Mouse (Mus musculus): Measurements from ENCODE around the gene Cfap298. TPM values are rescaled to one million over a fixed set of nuclear protein-coding genes. Genes with fewer than 3 reads are reported as not detected.

The Cfap298 gene
- polyA plus RNA-seq, 1 experiment from 2014 or later, result 43.1 TPM

DNA sequence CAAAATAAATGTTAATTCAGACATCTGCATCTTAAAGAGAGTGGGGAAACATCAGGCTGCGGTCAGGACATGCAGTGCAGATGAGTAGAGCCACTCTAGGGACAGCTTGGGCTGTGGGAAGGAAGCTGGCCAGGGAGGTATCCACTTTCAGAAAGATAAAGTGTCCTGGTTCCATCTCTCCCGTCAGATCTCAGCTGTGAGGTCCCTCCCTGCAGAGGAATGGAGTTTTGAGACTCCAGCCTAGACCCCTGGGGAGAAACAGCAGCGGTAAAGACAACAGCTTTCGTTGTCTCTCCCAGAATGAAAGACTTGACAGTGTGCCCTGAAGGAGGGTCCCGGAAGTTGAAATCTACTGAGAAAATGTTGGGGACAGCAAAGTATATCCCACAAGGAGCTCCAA lies 31.6 kb downstream of the Cfap298 start:
- Histone ChIP-seq H3K4me2 (ENCODE audit: low read depth, severe bottlenecking) (no peak overlapping the region), H3K4me1 (ENCODE audit: control insufficient read depth, insufficient read depth, low read length) (no peaks in the 10 kb centered on the region), H3K4me3 (ENCODE audit: low read depth, low read length) (no peak overlapping the region), H3K27me3 (ENCODE audit: control insufficient read depth, insufficient read depth, low read length) (no peaks in the 10 kb centered on the region), H3K9me3 (ENCODE audit: control insufficient read depth, low read length) (no peaks in the 10 kb centered on the region), H3K9ac (ENCODE audit: low read length) (no peak overlapping the region), H3K36me3 (ENCODE audit: control insufficient read depth, insufficient read depth, low read length) (no peaks in the 10 kb centered on the region), H3K27ac (replicated peaks; ENCODE audit: low read depth, low read length) (no peak overlapping the region)
- WGBS, result 34% methylated on average over 5 of the region's 5 CpGs
- DNase-seq (ENCODE audit: low spot score) (no peak), ATAC-seq (ENCODE audit: insufficient number of reproducible peaks, low FRiP score, low TSS enrichment, low read depth) (no peak)

DNA sequence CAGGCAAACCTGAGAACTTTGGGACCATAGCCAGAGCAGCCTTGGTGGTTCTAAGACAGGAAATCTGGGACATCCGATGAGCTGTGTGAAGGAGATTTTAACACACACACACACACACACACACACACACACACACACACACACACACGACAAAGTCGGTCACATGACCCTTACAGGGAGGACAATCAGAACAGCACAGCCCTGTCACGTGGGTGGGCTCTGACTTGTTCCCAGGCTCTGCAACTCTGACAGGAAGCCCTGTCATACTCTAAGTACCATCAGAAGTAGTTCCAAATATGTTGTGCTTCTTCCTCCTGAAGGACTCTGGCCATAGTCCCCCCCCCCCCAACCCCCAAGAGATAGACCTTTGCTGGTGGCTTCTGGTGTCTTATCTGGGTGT lies 33.5 kb downstream of the Cfap298 start:
- no peak for DNase-seq (ENCODE audit: low spot score)
- WGBS, result 84% methylated on average over 4 of the region's 4 CpGs
- no peak for ATAC-seq (ENCODE audit: insufficient number of reproducible peaks, low FRiP score, low TSS enrichment, low read depth)

DNA sequence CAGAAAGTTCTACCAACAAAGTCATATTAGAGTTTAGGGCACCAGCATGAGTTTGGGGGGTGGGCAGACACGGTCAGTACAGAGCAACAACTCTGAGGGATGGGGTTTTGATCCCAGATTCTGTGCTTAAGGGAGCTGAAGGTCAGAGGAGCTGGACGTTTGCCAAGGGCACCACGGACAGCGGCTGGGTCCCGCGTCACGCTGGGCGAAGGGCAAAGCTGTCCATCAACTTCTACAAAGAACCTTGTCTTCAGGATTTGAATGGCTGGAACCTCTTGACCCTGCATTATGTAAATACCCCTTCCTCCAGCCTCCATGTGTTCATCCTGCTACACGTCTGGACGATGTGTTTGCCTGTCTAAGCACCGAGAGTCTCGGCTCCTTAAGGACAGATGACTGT lies 35.4 kb downstream of the Cfap298 start:
- Histone ChIP-seq H3K9ac (ENCODE audit: low read length) (no peak overlapping the region), H3K36me3 (ENCODE audit: control insufficient read depth, insufficient read depth, low read length) (no peaks in the 10 kb centered on the region), H3K27ac (replicated peaks; ENCODE audit: low read depth, low read length) (no peak overlapping the region), H3K4me3 (ENCODE audit: low read depth, low read length) (no peak overlapping the region), H3K9me3 (ENCODE audit: control insufficient read depth, low read length) (no peaks in the 10 kb centered on the region), H3K4me1 (ENCODE audit: control insufficient read depth, insufficient read depth, low read length) (no peaks in the 10 kb centered on the region), H3K27me3 (ENCODE audit: control insufficient read depth, insufficient read depth, low read length) (no peaks in the 10 kb centered on the region), H3K4me2 (ENCODE audit: low read depth, severe bottlenecking) (no peak overlapping the region)
- 77% methylated on average over 12 of the region's 12 CpGs for WGBS
- ATAC-seq (ENCODE audit: insufficient number of reproducible peaks, low FRiP score, low TSS enrichment, low read depth) (no peak), DNase-seq (ENCODE audit: low spot score) (no peak)

More for the DNA sequence above, 33.5 kb downstream of the Cfap298 start:
- H3K4me2 ChIP-seq (ENCODE audit: low read depth, severe bottlenecking), result no peak overlapping the region
- no peak overlapping the region for H3K27ac ChIP-seq (replicated peaks; ENCODE audit: low read depth, low read length)
- no peak overlapping the region for H3K4me3 ChIP-seq (ENCODE audit: low read depth, low read length)
- H3K27me3 ChIP-seq (ENCODE audit: control insufficient read depth, insufficient read depth, low read length), result no peaks in the 10 kb centered on the region
- no peaks in the 10 kb centered on the region for H3K36me3 ChIP-seq (ENCODE audit: control insufficient read depth, insufficient read depth, low read length)
- no peak overlapping the region for H3K9ac ChIP-seq (ENCODE audit: low read length)
- H3K4me1 ChIP-seq (ENCODE audit: control insufficient read depth, insufficient read depth, low read length), result no peaks in the 10 kb centered on the region
- H3K9me3 ChIP-seq (ENCODE audit: control insufficient read depth, low read length), result no peaks in the 10 kb centered on the region

DNA sequence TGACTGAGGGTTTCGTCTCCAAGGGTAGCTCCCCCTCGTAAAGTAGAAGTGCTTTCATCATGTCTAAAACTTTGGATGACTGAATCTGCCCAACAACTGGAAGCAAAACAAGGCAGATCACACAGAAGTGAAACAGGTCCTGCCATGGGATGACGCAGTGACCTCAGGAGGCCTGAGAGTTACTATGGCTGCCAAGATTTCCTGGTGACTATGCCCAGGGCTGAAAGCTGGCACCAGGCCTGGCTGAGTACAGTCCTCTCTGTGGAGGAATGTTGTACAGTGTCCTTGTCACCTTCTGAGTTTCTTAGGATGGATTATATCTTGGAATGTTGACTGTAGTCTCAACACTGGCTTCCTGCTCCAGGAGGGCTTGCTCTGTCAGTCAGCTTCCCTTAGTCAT lies 37.3 kb downstream of the Cfap298 start:
- Histone ChIP-seq H3K27ac (replicated peaks; ENCODE audit: low read depth, low read length) (no peak overlapping the region), H3K4me1 (ENCODE audit: control insufficient read depth, insufficient read depth, low read length) (no peaks in the 10 kb centered on the region), H3K4me3 (ENCODE audit: low read depth, low read length) (no peak overlapping the region), H3K9ac (ENCODE audit: low read length) (no peak overlapping the region), H3K27me3 (ENCODE audit: control insufficient read depth, insufficient read depth, low read length) (no peaks in the 10 kb centered on the region), H3K4me2 (ENCODE audit: low read depth, severe bottlenecking) (no peak overlapping the region), H3K9me3 (ENCODE audit: control insufficient read depth, low read length) (no peaks in the 10 kb centered on the region), H3K36me3 (ENCODE audit: control insufficient read depth, insufficient read depth, low read length) (no peaks in the 10 kb centered on the region)
- DNase-seq (ENCODE audit: low spot score), result no peak
- WGBS, result 86% methylated on average over 3 of the region's 3 CpGs
- ATAC-seq (ENCODE audit: insufficient number of reproducible peaks, low FRiP score, low TSS enrichment, low read depth), result no peak

DNA sequence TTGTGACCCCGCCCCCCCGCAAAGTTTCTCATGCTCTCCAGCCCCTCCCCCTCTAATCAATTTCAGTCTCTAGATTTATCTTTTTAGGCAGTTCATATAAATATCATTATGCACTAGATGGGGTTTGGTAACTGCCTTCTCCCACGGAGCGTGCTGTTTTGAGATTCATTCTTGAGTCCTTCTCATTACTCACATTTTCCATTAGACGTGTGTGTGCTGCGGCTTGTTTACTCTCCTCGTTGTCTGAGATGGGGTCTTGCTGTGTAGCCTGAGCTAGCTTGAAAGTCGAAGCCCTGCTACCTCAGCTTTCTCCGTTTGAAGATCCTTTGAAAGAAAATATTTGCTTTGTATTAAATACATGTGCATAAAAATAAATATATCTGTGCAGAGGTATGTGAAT lies 41.1 kb downstream of the Cfap298 start:
- WGBS, result 76% methylated on average over 9 of the region's 9 CpGs
- H3K9ac ChIP-seq (ENCODE audit: low read length), result no peak overlapping the region
- no peak for ATAC-seq (ENCODE audit: insufficient number of reproducible peaks, low FRiP score, low TSS enrichment, low read depth)
- no peak overlapping the region for H3K4me2 ChIP-seq (ENCODE audit: low read depth, severe bottlenecking)
- no peak overlapping the region for H3K27ac ChIP-seq (replicated peaks; ENCODE audit: low read depth, low read length)
- no peak for DNase-seq (ENCODE audit: low spot score)
- no peak overlapping the region for H3K4me3 ChIP-seq (ENCODE audit: low read depth, low read length)
- no peaks in the 10 kb centered on the region for H3K4me1 ChIP-seq (ENCODE audit: control insufficient read depth, insufficient read depth, low read length)
- H3K9me3 ChIP-seq (ENCODE audit: control insufficient read depth, low read length), result no peaks in the 10 kb centered on the region
- no peaks in the 10 kb centered on the region for H3K27me3 ChIP-seq (ENCODE audit: control insufficient read depth, insufficient read depth, low read length)
- no peaks in the 10 kb centered on the region for H3K36me3 ChIP-seq (ENCODE audit: control insufficient read depth, insufficient read depth, low read length)

DNA sequence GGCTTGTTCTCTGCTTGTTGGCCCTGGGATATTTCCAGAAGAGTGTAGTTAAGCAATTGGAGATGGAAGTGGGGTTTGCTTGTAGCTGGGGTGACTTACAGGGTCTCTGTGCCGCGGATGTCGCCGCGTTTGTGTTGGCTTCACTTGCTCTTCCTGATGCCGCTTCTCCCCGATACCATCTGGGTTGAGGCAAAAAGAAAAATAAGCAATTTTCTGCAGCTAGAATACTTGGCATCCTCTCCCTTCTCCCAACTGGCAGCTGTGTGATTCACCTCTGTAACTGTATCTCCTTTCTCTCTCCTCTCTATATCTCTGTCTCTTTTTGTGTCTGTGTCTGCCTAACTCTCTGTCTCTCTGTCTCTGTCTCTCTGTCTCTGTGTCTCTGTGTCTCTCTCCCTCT lies 41.9 kb downstream of the Cfap298 start:
- ATAC-seq (ENCODE audit: insufficient number of reproducible peaks, low FRiP score, low TSS enrichment, low read depth) (no peak), DNase-seq (ENCODE audit: low spot score) (no peak)
- 72% methylated on average over 7 of the region's 7 CpGs for WGBS
- Histone ChIP-seq H3K4me2 (ENCODE audit: low read depth, severe bottlenecking) (no peak overlapping the region), H3K4me3 (ENCODE audit: low read depth, low read length) (no peak overlapping the region), H3K9me3 (ENCODE audit: control insufficient read depth, low read length) (no peaks in the 10 kb centered on the region), H3K27me3 (ENCODE audit: control insufficient read depth, insufficient read depth, low read length) (no peaks in the 10 kb centered on the region), H3K4me1 (ENCODE audit: control insufficient read depth, insufficient read depth, low read length) (no peaks in the 10 kb centered on the region), H3K36me3 (ENCODE audit: control insufficient read depth, insufficient read depth, low read length) (no peaks in the 10 kb centered on the region), H3K27ac (replicated peaks; ENCODE audit: low read depth, low read length) (no peak overlapping the region), H3K9ac (ENCODE audit: low read length) (no peak overlapping the region)

DNA sequence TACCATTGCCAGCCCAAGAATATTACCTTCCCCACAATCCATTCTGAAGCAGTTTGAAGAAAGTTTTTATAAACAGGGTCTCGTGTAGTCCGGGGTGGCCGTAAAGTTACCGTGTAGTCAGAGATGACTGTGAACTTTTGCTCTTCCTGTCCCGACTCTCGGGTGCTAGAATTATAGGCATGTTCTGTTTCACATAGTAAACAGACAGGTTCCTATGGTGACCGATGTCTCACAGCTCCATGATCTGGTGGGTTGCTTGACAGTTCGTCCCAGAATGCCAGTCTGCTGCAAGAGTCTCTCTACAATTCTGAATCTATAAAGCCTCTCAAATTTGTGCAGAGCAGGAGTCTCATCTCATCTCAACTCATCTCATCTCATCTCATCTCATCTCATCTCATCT lies 42.8 kb downstream of the Cfap298 start:
- Histone ChIP-seq H3K4me2 (ENCODE audit: low read depth, severe bottlenecking) (no peak overlapping the region), H3K9me3 (ENCODE audit: control insufficient read depth, low read length) (no peaks in the 10 kb centered on the region)
- no peak for DNase-seq (ENCODE audit: low spot score)

DNA sequence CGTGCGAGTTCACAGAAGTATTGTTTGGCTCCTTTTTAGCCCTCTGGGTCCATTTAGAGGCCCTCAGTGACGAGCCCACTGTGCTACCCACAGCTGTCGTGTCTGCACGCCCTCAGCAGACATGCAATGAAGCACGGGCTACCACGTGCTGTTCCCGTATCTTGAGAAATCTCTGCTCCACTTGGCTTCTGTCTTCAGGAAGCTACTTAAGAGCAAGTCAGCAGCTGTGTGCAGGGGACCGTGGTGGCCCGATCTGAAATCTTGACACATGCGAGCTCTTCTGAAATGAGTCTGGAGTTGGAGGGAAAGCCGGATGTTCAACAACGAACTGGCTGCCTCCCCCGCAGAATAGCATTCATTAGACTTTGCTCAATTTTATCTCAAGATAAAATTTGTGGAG lies 43.3 kb downstream of the Cfap298 start:
- Histone ChIP-seq H3K4me3 (ENCODE audit: low read depth, low read length) (no peak overlapping the region), H3K9me3 (ENCODE audit: control insufficient read depth, low read length) (no peaks in the 10 kb centered on the region), H3K36me3 (ENCODE audit: control insufficient read depth, insufficient read depth, low read length) (no peaks in the 10 kb centered on the region), H3K9ac (ENCODE audit: low read length) (no peak overlapping the region), H3K4me2 (ENCODE audit: low read depth, severe bottlenecking) (no peak overlapping the region), H3K27me3 (ENCODE audit: control insufficient read depth, insufficient read depth, low read length) (no peaks in the 10 kb centered on the region), H3K4me1 (ENCODE audit: control insufficient read depth, insufficient read depth, low read length) (no peaks in the 10 kb centered on the region), H3K27ac (replicated peaks; ENCODE audit: low read depth, low read length) (no peak overlapping the region)
- no peak for DNase-seq (ENCODE audit: low spot score)
- no peak for ATAC-seq (ENCODE audit: insufficient number of reproducible peaks, low FRiP score, low TSS enrichment, low read depth)
- 84% methylated on average over 14 of the region's 14 CpGs for WGBS

More for the DNA sequence above, 42.8 kb downstream of the Cfap298 start:
- Histone ChIP-seq H3K4me3 (ENCODE audit: low read depth, low read length) (no peak overlapping the region), H3K4me1 (ENCODE audit: control insufficient read depth, insufficient read depth, low read length) (no peaks in the 10 kb centered on the region), H3K27me3 (ENCODE audit: control insufficient read depth, insufficient read depth, low read length) (no peaks in the 10 kb centered on the region), H3K36me3 (ENCODE audit: control insufficient read depth, insufficient read depth, low read length) (no peaks in the 10 kb centered on the region), H3K9ac (ENCODE audit: low read length) (no peak overlapping the region), H3K27ac (replicated peaks; ENCODE audit: low read depth, low read length) (no peak overlapping the region)
- 50% methylated on average over 8 of the region's 8 CpGs for WGBS
- no peak for ATAC-seq (ENCODE audit: insufficient number of reproducible peaks, low FRiP score, low TSS enrichment, low read depth)

DNA sequence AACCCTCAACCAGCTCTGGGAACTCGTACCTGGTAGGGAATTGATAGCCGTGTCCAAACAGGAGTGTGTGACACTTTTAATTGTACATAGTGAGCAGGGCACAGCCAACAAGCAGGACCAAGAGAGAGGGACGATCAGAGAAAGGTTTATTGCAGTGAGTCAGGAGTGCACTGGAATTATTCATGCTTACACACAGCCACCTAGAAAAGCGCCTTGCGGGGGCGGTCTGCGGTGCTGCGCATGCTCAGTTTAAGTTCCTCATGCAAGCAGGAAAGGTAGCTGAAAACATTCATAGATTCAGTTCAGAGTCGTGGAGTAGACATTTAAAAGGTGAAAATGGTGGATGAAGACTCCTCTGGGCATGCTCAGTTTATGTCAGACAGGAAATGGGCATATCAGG lies 44.2 kb downstream of the Cfap298 start:
- WGBS, result 87% methylated on average over 9 of the region's 9 CpGs
- DNase-seq (ENCODE audit: low spot score), result no peak
- ATAC-seq (ENCODE audit: insufficient number of reproducible peaks, low FRiP score, low TSS enrichment, low read depth), result no peak
- no peak overlapping the region for H3K4me2 ChIP-seq (ENCODE audit: low read depth, severe bottlenecking)
- no peak overlapping the region for H3K9ac ChIP-seq (ENCODE audit: low read length)
- no peak overlapping the region for H3K27ac ChIP-seq (replicated peaks; ENCODE audit: low read depth, low read length)
- H3K36me3 ChIP-seq (ENCODE audit: control insufficient read depth, insufficient read depth, low read length), result no peaks in the 10 kb centered on the region
- no peak overlapping the region for H3K4me3 ChIP-seq (ENCODE audit: low read depth, low read length)
- no peaks in the 10 kb centered on the region for H3K27me3 ChIP-seq (ENCODE audit: control insufficient read depth, insufficient read depth, low read length)
- no peaks in the 10 kb centered on the region for H3K4me1 ChIP-seq (ENCODE audit: control insufficient read depth, insufficient read depth, low read length)
- no peaks in the 10 kb centered on the region for H3K9me3 ChIP-seq (ENCODE audit: control insufficient read depth, low read length)
